8 mouse cellular contexts compared by ENCODE assay signal in the genomic region with DNA sequence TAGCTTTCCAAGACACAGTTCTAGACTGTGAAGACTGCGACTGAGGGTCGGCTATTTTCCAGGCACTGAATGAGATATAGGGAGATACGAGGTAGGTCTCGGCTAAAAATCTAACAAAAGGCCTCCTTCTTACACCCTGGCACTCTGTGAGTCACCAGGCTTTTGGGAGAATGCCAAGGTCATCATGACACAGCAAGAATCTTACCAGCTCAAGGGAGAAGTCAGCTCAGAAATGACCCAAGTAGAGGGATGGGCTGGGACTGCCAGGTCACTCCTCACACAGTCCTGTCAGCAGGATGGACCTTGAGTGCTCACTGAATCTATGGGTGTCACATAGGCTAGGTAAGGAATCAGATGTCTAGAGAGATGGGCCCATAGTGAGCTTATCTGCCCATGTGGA. TPM values are rescaled to one million over a fixed set of nuclear protein-coding genes. Genes with fewer than 3 reads are reported as not detected.
DNase-seq lines count a peak whose midpoint lies in the region; ATAC-seq lines count a peak whose summit lies in the region.

No protein-coding gene starts in this region.

- 82% methylated on average over 4 of the region's 4 CpGs for WGBS in kidney, embryonic 16.5 days

- H3K4me2 ChIP-seq in kidney, embryonic 16.5 days (replicated peaks; ENCODE audit: low read depth, low read length) = no peak overlapping the region

- no peak overlapping the region for H3K27ac ChIP-seq in kidney, embryonic 16.5 days (ENCODE audit: low read length)

- no peaks in the 10 kb centered on the region for H3K27me3 ChIP-seq in kidney, embryonic 16.5 days (ENCODE audit: insufficient read depth, low read length)

- H3K4me1 ChIP-seq in kidney, embryonic 16.5 days (ENCODE audit: insufficient read depth, low read length) = 0 out of 2 replicates have a peak, but pooled peaks cover under 1% of the 10 kb centered on the region

- intact Hi-C loops in left cerebral cortex, postnatal 25 days (cut with DNase I) = no loop called here

- no peak overlapping the region for H3K9ac ChIP-seq in kidney, embryonic 16.5 days (replicated peaks; ENCODE audit: low read length)

- ATAC-seq in kidney, embryonic 16.5 days (ENCODE audit: low FRiP score, low TSS enrichment) = no peak
- ATAC-seq in neutrophil, adult 5-6 weeks (ENCODE audit: extremely low read depth, insufficient number of reproducible peaks, low FRiP score, poor library complexity, severe bottlenecking) = peak; percentile 43

- H3K36me3 ChIP-seq in kidney, embryonic 16.5 days (ENCODE audit: insufficient read depth, low read length) = no peaks in the 10 kb centered on the region

- no peaks in the 10 kb centered on the region for H3K9me3 ChIP-seq in kidney, embryonic 16.5 days (ENCODE audit: low read length)

- H3K4me3 ChIP-seq in kidney, embryonic 16.5 days (ENCODE audit: low read length) = no peak overlapping the region

- DNase-seq in kidney, adult 11 months = peak; percentile 37
- peak; percentile 58 for DNase-seq in c-Kit-positive CD71-positive TER-119-negative erythroid progenitor cells, embryonic 14.5 days (ENCODE audit: low read depth)
- DNase-seq in kidney, postnatal 4 days = peak; percentile 3 to 5
- no peak for DNase-seq in retina, embryonic 14.5 days (ENCODE audit: low spot score)
- no peak for DNase-seq in natural killer cell, adult 2 months (ENCODE audit: low spot score in 2 of 2)
- no peak for DNase-seq in left cerebral cortex, postnatal 25 days (ENCODE audit: low spot score in 2 of 2)

RNA-seq across cellular contexts. Expression of a gene that starts 3.8 kb away (rescaled TPM):
- polyA plus RNA-seq in kidney, embryonic 16.5 days (2015; fragmentation: Nextera tagmentation; extraction: Ambion mirVana) = 53.6 and 54.4 TPM in 2 replicates
- 95.0 and 103 TPM in 2 replicates for total RNA-seq in neutrophil, adult 5-6 weeks (2017)
- total RNA-seq in left cerebral cortex, postnatal 25 days (2021) = 10 to 100 TPM; 23.8 to 26.0 TPM

RNA-seq across cellular contexts. Expression of a gene that starts 32.1 kb away (rescaled TPM):
- polyA plus RNA-seq in kidney, embryonic 16.5 days (2015; fragmentation: Nextera tagmentation; extraction: Ambion mirVana) = 22.7 and 23.2 TPM in 2 replicates
- 48.4 and 59.4 TPM in 2 replicates for total RNA-seq in neutrophil, adult 5-6 weeks (2017)
- 10 to 100 TPM; 50.0 to 51.5 TPM for total RNA-seq in left cerebral cortex, postnatal 25 days (2021)

RNA-seq across cellular contexts. Expression of a gene that starts 32.1 kb away (rescaled TPM):
- polyA plus RNA-seq in kidney, embryonic 16.5 days (2015; fragmentation: Nextera tagmentation; extraction: Ambion mirVana) = 45.9 and 47.1 TPM in 2 replicates
- total RNA-seq in neutrophil, adult 5-6 weeks (2017) = 22.6 and 27.9 TPM in 2 replicates
- 10 to 100 TPM; 17.4 to 19.3 TPM for total RNA-seq in left cerebral cortex, postnatal 25 days (2021)

RNA-seq across cellular contexts. Expression of a gene that starts 52.0 kb away (rescaled TPM):
- polyA plus RNA-seq in kidney, embryonic 16.5 days (2015; fragmentation: Nextera tagmentation; extraction: Ambion mirVana) = 23.3 and 25.7 TPM in 2 replicates
- 12.9 and 14.2 TPM in 2 replicates for total RNA-seq in neutrophil, adult 5-6 weeks (2017)
- 1 to 10 TPM; 2.7 to 3.7 TPM for total RNA-seq in left cerebral cortex, postnatal 25 days (2021)

RNA-seq across cellular contexts. Expression of a gene that starts 52.2 kb away (rescaled TPM):
- polyA plus RNA-seq in kidney, embryonic 16.5 days (2015; fragmentation: Nextera tagmentation; extraction: Ambion mirVana) = 77.5 and 83.4 TPM in 2 replicates
- 7.8 and 7.9 TPM in 2 replicates for total RNA-seq in neutrophil, adult 5-6 weeks (2017)
- 10 to 100 TPM; 73.7 to 80.0 TPM for total RNA-seq in left cerebral cortex, postnatal 25 days (2021)

Comparison
In these comparisons a context has a peak if more than half of its experiments do, and no peak if none do; other contexts are left out.
1. DNase-seq: peak in kidney, adult 11 months (single experiment), c-Kit-positive CD71-positive TER-119-negative erythroid progenitor cells, embryonic 14.5 days (single experiment) and kidney, postnatal 4 days (2 of 2); none in retina, embryonic 14.5 days (single experiment), natural killer cell, adult 2 months (0 of 2) and left cerebral cortex, postnatal 25 days (0 of 2).